Mouse (Mus musculus): ENCODE results near the gene Rnf114. TPM values are rescaled to one million over a fixed set of nuclear protein-coding genes. Genes with fewer than 3 reads are reported as not detected.

Rnf114 gene
- polyA plus RNA-seq, 1 experiment from 2014 or later: 67.1 TPM

DNA sequence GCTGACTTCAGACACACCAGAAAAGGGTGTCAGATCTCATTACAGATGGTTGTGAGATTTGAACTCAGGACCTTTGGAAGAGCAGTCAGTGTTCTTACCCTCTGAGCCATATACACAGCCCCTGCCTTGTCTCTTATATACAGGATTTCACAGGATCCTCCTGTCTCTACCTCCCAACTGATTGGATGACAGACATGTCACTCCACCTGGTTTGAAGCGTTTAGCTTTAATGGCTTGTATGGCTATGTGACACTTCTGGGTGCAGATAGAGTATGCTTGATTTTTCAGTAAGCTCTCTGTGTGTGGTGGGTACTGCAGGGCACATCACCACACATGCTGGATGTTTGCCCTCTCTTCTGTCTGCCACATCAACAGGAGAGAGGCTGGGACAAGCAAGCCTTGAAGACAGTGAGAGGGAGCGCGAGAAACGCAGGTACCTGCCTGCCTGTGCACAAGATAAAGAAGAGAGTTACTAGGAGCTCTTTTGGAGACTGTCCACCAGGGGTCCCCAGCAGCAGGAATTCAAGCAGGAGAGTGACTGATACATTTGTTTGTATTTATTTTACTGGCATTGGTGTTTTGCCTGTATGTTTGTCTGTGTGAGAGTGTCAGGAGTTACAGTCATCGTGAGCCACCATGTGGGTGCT, 27.3 kb downstream of the Rnf114 start:
- Histone ChIP-seq H3K36me3 (ENCODE audit: control insufficient read depth, insufficient read depth, low read length) (peaks cover 48% of the 10 kb centered on the region), H3K4me2 (ENCODE audit: low read length) (no peak overlapping the region), H3K4me3 (ENCODE audit: control insufficient read depth in 1 of 2, insufficient read depth in 1 of 2, low read depth in 1 of 2, low read length in 2 of 2) (no peak overlapping the region), H3K4me1 (ENCODE audit: control insufficient read depth in 2 of 2, insufficient read depth in 2 of 2, low read length in 2 of 2) (peaks cover 0 to 1% of the 10 kb centered on the region in 2 experiments; a peak in 1 of 4 replicates), H3K27ac (replicated peaks in 1 of 2; ENCODE audit: control insufficient read depth in 1 of 2, insufficient read depth in 1 of 2, low read depth in 2 of 2, low read length in 2 of 2) (no peak overlapping the region), H3K27me3 (ENCODE audit: control insufficient read depth, insufficient read depth, low read length) (no peaks in the 10 kb centered on the region), H3K9ac (ENCODE audit: low read length) (no peak overlapping the region), H3K9me3 (ENCODE audit: control insufficient read depth, low read length) (no peaks in the 10 kb centered on the region)
- 61% methylated on average over 5 of the region's 5 CpGs for WGBS
- ATAC-seq (ENCODE audit: insufficient number of reproducible peaks, insufficient read depth, low FRiP score, low read depth): no peak

DNA sequence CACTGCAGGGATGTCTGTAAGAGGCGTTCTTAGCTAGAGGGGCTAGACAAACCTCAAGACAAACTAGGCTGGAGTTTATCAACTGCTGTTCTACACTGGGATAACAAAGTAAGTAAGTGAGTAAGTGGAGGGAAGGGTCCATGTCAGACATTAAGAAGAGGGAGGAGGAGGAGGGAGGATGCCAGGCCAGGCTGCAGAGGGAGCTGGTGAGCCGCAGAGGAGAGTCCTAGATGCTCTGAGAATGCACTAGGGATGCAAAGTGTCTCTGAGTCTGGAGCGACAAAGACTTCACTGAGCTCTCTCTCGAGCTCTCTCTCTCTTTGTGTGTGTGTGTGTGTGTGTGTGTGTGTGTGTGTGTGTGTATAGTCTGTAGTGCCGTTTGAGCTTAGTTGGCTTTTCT, 35.8 kb downstream of the Rnf114 start:
- no peak for ATAC-seq (ENCODE audit: insufficient number of reproducible peaks, insufficient read depth, low FRiP score, low read depth)
- Histone ChIP-seq H3K4me1 (ENCODE audit: control insufficient read depth in 2 of 2, insufficient read depth in 2 of 2, low read length in 2 of 2) (no peaks in the 10 kb centered on the region; a peak in 1 of 4 replicates), H3K4me3 (ENCODE audit: control insufficient read depth in 1 of 2, insufficient read depth in 1 of 2, low read depth in 1 of 2, low read length in 2 of 2) (no peak overlapping the region), H3K27ac (replicated peaks in 1 of 2; ENCODE audit: control insufficient read depth in 1 of 2, insufficient read depth in 1 of 2, low read depth in 2 of 2, low read length in 2 of 2) (no peak overlapping the region), H3K9me3 (ENCODE audit: control insufficient read depth, low read length) (no peaks in the 10 kb centered on the region), H3K27me3 (ENCODE audit: control insufficient read depth, insufficient read depth, low read length) (no peaks in the 10 kb centered on the region), H3K4me2 (ENCODE audit: low read length) (no peak overlapping the region), H3K36me3 (ENCODE audit: control insufficient read depth, insufficient read depth, low read length) (no peaks in the 10 kb centered on the region), H3K9ac (ENCODE audit: low read length) (no peak overlapping the region)
- WGBS: 12% methylated on average over 5 of the region's 5 CpGs

DNA sequence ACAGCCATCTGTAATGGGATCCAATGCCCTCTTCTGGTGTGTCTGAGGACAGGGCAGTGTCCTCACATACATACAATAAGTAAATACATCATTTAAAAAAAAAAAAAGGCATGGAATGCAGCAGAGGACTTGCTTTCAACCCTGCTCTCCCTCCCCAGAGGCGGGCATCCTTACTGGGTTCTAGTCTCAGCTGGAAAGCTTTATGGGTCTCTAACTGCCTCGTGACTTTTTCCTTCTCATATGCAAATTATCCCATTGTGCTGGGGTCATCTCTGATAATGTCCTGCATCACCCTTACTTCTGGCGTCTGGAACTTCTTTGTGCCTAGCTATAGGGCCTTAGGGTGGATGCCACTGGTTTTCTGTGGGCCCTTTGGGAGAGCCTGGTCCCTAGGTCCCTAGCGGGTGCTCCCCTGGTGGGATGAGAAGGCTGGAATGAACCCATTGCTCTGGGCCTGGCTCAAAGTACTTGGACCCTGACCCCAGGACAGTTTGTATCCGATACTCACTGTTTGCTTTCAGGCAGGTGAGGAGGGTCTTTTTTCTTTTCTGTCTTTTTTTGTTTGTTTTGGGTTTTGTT, 37.6 kb downstream of the Rnf114 start:
- Histone ChIP-seq H3K9ac (ENCODE audit: low read length) (no peak overlapping the region), H3K4me1 (ENCODE audit: control insufficient read depth in 2 of 2, insufficient read depth in 2 of 2, low read length in 2 of 2) (no peaks in the 10 kb centered on the region; a peak in 1 of 4 replicates), H3K4me2 (ENCODE audit: low read length) (no peak overlapping the region), H3K9me3 (ENCODE audit: control insufficient read depth, low read length) (no peaks in the 10 kb centered on the region), H3K27me3 (ENCODE audit: control insufficient read depth, insufficient read depth, low read length) (0 out of 2 replicates have a peak, but pooled peaks cover 3% of the 10 kb centered on the region), H3K36me3 (ENCODE audit: control insufficient read depth, insufficient read depth, low read length) (no peaks in the 10 kb centered on the region), H3K4me3 (ENCODE audit: control insufficient read depth in 1 of 2, insufficient read depth in 1 of 2, low read depth in 1 of 2, low read length in 2 of 2) (no peak overlapping the region), H3K27ac (replicated peaks in 1 of 2; ENCODE audit: control insufficient read depth in 1 of 2, insufficient read depth in 1 of 2, low read depth in 2 of 2, low read length in 2 of 2) (no peak overlapping the region)
- 66% methylated on average over 5 of the region's 5 CpGs for WGBS
- ATAC-seq (ENCODE audit: insufficient number of reproducible peaks, insufficient read depth, low FRiP score, low read depth): no peak

DNA sequence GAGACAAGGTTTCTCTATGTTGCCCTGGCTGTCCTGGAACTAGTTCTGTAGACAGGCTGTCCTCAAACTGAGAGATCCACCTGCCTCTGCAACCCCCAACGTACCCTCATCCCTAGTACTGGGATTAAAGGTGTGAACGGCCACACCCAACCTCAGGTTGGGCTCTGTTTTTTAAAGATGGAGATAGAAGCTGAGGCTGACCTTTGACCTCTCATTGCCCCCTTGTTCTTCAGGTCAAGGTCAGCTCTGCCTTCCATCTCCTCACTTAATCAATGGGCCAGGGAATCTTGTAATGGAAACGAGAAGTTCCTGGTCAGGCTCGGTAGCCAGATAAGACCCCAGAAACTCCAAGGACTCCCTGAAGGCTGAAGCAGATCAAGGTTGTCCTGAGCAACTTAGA, 38.1 kb downstream of the Rnf114 start:
- no peak overlapping the region for H3K4me3 ChIP-seq (ENCODE audit: control insufficient read depth in 1 of 2, insufficient read depth in 1 of 2, low read depth in 1 of 2, low read length in 2 of 2)
- no peaks in the 10 kb centered on the region for H3K9me3 ChIP-seq (ENCODE audit: control insufficient read depth, low read length)
- H3K4me1 ChIP-seq (ENCODE audit: control insufficient read depth in 2 of 2, insufficient read depth in 2 of 2, low read length in 2 of 2): no peaks in the 10 kb centered on the region; a peak in 1 of 4 replicates
- H3K4me2 ChIP-seq (ENCODE audit: low read length): no peak overlapping the region
- ATAC-seq (ENCODE audit: insufficient number of reproducible peaks, insufficient read depth, low FRiP score, low read depth): no peak
- 0 out of 2 replicates have a peak, but pooled peaks cover 3% of the 10 kb centered on the region for H3K27me3 ChIP-seq (ENCODE audit: control insufficient read depth, insufficient read depth, low read length)
- H3K9ac ChIP-seq (ENCODE audit: low read length): no peak overlapping the region
- H3K27ac ChIP-seq (replicated peaks in 1 of 2; ENCODE audit: control insufficient read depth in 1 of 2, insufficient read depth in 1 of 2, low read depth in 2 of 2, low read length in 2 of 2): no peak overlapping the region
- no peaks in the 10 kb centered on the region for H3K36me3 ChIP-seq (ENCODE audit: control insufficient read depth, insufficient read depth, low read length)
- WGBS: 62% methylated on average over 4 of the region's 4 CpGs

DNA sequence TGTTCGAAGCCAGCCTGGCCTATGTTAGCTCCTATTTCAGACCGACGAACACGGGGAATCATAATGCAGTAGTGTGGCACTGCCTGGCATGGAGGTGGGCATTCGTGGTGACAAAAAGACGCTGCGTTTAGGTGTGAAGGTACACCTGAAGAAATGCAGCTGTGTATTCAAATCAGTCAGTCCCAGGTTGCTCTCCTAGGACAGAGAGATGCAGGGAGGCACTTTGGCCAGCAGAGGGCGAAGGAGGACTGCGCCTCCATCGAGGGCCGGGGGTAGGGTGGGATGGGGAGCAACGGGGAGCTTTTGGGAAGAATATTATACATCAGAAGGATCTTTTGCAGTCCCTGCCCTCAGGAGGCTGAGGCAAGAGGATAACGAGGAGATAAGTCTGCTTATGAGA, 39.7 kb downstream of the Rnf114 start:
- H3K4me1 ChIP-seq (ENCODE audit: control insufficient read depth in 2 of 2, insufficient read depth in 2 of 2, low read length in 2 of 2): peaks cover 0 to 1% of the 10 kb centered on the region in 2 experiments; a peak in 3 of 4 replicates
- ATAC-seq (ENCODE audit: insufficient number of reproducible peaks, insufficient read depth, low FRiP score, low read depth): no peak
- H3K9me3 ChIP-seq (ENCODE audit: control insufficient read depth, low read length): no peaks in the 10 kb centered on the region
- no peak overlapping the region for H3K4me2 ChIP-seq (ENCODE audit: low read length)
- H3K27me3 ChIP-seq (ENCODE audit: control insufficient read depth, insufficient read depth, low read length): peaks cover 13% of the 10 kb centered on the region
- H3K36me3 ChIP-seq (ENCODE audit: control insufficient read depth, insufficient read depth, low read length): no peaks in the 10 kb centered on the region
- 17% methylated on average over 13 of the region's 13 CpGs for WGBS
- no peak overlapping the region for H3K4me3 ChIP-seq (ENCODE audit: control insufficient read depth in 1 of 2, insufficient read depth in 1 of 2, low read depth in 1 of 2, low read length in 2 of 2)
- H3K27ac ChIP-seq (replicated peaks in 1 of 2; ENCODE audit: control insufficient read depth in 1 of 2, insufficient read depth in 1 of 2, low read depth in 2 of 2, low read length in 2 of 2): no peak overlapping the region
- H3K9ac ChIP-seq (ENCODE audit: low read length): no peak overlapping the region

DNA sequence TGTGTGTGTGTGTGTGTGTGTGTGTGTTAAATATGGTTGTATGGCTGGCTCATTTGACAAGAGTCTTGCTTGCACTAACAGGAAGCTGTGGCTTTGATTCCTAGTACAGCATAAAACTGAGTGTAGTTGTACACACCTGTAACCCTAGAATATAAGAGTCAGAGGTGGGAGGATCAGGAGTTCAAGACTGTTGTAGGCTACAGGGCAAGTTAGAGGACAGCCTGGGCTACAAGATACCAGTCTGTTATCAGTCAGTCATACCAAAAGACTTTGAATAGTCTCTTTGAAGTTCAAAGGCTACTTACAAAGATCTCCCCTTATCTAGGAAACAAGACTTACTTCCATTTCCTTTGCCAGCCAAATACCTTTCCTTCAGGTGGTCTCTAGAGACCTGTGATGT, 41.4 kb downstream of the Rnf114 start:
- no peak overlapping the region for H3K9ac ChIP-seq (ENCODE audit: low read length)
- no peak overlapping the region for H3K4me3 ChIP-seq (ENCODE audit: control insufficient read depth in 1 of 2, insufficient read depth in 1 of 2, low read depth in 1 of 2, low read length in 2 of 2)
- no peaks in the 10 kb centered on the region for H3K36me3 ChIP-seq (ENCODE audit: control insufficient read depth, insufficient read depth, low read length)
- no peak for ATAC-seq (ENCODE audit: insufficient number of reproducible peaks, insufficient read depth, low FRiP score, low read depth)
- H3K27me3 ChIP-seq (ENCODE audit: control insufficient read depth, insufficient read depth, low read length): peaks cover 16% of the 10 kb centered on the region
- no peaks in the 10 kb centered on the region for H3K9me3 ChIP-seq (ENCODE audit: control insufficient read depth, low read length)
- peaks cover 5 to 11% of the 10 kb centered on the region in 2 experiments for H3K4me1 ChIP-seq (ENCODE audit: control insufficient read depth in 2 of 2, insufficient read depth in 2 of 2, low read length in 2 of 2)
- no peak overlapping the region for H3K27ac ChIP-seq (replicated peaks in 1 of 2; ENCODE audit: control insufficient read depth in 1 of 2, insufficient read depth in 1 of 2, low read depth in 2 of 2, low read length in 2 of 2)
- H3K4me2 ChIP-seq (ENCODE audit: low read length): no peak overlapping the region

DNA sequence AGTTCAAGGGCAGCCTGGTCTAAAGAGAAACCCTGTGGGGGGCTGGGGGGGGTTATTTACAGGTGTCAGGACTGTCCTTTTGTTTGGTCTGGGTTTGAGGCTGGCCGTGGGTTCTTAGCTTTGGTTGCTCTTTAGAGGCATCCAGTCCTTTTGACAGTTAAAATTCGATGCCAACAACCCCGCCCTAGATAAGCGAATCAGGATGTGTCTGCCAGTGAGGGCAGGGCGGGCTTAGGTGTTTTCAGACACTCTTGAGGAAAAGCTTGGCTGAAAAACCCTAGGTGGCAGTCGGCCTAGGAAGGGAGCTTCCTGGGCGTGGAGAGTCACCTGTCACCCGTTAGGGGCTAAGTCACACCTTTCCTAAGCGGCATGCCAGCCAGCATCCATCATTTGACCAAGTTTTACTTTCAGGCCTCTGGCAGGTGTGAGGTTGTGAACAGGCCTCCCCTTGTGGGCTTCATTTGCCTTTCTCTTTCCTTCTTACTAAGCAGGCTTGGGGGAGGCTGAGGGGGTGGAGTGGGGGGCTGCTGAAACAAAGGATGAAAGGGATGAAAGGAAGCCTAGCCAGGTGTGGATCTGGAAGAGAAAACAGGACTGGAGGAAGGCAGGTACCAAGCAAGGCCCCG, 44.0 kb downstream of the Rnf114 start:
- Histone ChIP-seq H3K27me3 (ENCODE audit: control insufficient read depth, insufficient read depth, low read length) (peaks cover 16% of the 10 kb centered on the region), H3K4me3 (ENCODE audit: control insufficient read depth in 1 of 2, insufficient read depth in 1 of 2, low read depth in 1 of 2, low read length in 2 of 2) (no peak overlapping the region), H3K4me2 (ENCODE audit: low read length) (no peak overlapping the region), H3K9me3 (ENCODE audit: control insufficient read depth, low read length) (no peaks in the 10 kb centered on the region), H3K4me1 (ENCODE audit: control insufficient read depth in 2 of 2, insufficient read depth in 2 of 2, low read length in 2 of 2) (peaks cover 16 to 29% of the 10 kb centered on the region in 2 experiments), H3K36me3 (ENCODE audit: control insufficient read depth, insufficient read depth, low read length) (peaks cover 1% of the 10 kb centered on the region; the same call in 1 of the 2 replicates), H3K27ac (replicated peaks in 1 of 2; ENCODE audit: control insufficient read depth in 1 of 2, insufficient read depth in 1 of 2, low read depth in 2 of 2, low read length in 2 of 2) (no peak overlapping the region), H3K9ac (ENCODE audit: low read length) (no peak overlapping the region)
- ATAC-seq (ENCODE audit: insufficient number of reproducible peaks, insufficient read depth, low FRiP score, low read depth): no peak
- WGBS: 41% methylated on average over 10 of the region's 10 CpGs
